Mouse (Mus musculus): ENCODE measurements around the gene Aldh2. TPM values are rescaled to one million over a fixed set of nuclear protein-coding genes. Genes with fewer than 3 reads are reported as not detected.
A peak's percentile ranks its signal among the peaks of the same experiment; 100 is the strongest.

Gene Aldh2
- total RNA-seq, 2 experiments from 2014 or later: 154 to 157 TPM

DNA sequence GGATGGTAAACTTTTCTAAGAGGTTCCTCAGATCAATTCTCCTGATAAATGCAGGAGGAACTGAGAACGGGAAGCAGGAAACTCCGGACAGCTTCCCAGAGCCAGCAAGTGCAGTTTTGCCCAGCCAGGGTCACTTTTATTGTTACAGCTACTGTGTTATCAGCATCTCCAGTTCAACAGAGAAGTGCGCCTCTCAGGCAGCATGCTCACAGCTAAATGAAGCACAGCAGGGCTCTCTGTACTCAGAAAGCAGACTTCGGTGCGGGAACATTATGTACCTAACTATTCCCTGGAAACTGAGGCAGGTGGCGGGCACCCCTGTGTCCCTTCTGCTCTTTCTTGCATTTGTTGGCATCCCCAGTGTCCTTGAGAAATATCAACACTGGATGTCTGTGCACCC is 2.6 kb upstream of the Aldh2 start:
- DNase-seq: no peak

- DNase-seq: no peak
Measured at GRCm38 (mm10) chr5:121595758-121596157, 2.1 kb upstream of the Aldh2 start.

GRCm38 (mm10) chr5:121594714-121595313 is 1.2 kb upstream of the Aldh2 start:
- no peak for DNase-seq

GRCm38 (mm10) chr5:121592816-121593407 is 712 bp downstream of the Aldh2 start:
- no peak for DNase-seq

GRCm38 (mm10) chr5:121592064-121592815 is 1.4 kb downstream of the Aldh2 start:
- no peak for DNase-seq

DNA sequence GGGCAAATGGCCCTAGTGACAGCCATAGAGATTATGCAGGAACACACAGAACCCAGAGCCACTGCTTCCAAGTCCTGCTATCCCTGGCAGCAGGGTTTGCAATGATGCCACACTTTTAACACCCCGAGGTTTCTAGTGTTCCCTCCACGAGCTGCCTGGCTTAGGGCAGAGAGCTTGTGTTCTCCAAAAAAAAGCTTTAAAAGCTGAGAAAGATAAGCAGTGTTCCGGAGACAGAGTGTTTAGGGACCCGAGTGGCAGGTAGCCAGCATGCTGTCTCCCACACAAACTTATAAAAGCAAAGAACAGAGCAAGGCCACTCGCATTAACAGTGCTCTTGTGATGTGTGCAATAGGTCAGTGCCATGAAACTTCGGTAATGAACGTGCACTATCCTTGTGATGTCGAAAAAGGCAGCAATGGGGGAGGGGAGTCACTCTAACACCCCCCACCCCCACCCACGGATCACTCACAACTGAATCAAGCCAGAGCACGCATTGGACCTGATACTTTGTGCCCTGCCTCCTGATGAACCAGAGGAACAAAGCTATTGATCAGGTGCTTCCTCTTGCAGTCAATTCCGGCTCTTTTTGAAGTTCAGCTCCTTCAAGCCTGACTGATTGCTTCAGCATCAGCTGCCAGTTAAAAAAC is 2.1 kb downstream of the Aldh2 start:
- no peak for DNase-seq

DNA sequence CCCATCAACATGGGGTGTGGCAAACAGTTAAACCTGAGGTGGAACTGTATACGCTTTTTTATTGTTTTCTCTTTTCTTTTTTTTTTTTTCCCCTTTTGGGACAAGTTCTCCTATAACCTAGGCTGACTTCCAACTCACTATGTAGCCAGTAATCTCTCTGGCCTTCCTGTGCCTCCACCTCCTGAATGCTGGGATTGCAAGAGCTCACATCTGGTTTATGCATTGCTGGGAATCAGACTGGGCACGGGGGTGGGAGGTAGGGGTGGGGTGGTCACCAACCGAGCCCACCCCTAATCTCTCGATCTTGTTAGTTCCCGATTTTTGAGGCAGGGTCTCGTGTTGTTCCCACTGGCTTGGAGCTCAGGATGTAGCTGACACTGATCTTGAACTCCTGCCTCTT is 3.7 kb downstream of the Aldh2 start:
- no peak for DNase-seq

GRCm38 (mm10) chr5:121586400-121587039 is 7.1 kb downstream of the Aldh2 start:
- peak; percentile 72 for DNase-seq

- no peak for DNase-seq
Measured at GRCm38 (mm10) chr5:121585699-121586098, 7.9 kb downstream of the Aldh2 start.

GRCm38 (mm10) chr5:121585005-121585404 is 8.6 kb downstream of the Aldh2 start:
- DNase-seq: no peak

DNA sequence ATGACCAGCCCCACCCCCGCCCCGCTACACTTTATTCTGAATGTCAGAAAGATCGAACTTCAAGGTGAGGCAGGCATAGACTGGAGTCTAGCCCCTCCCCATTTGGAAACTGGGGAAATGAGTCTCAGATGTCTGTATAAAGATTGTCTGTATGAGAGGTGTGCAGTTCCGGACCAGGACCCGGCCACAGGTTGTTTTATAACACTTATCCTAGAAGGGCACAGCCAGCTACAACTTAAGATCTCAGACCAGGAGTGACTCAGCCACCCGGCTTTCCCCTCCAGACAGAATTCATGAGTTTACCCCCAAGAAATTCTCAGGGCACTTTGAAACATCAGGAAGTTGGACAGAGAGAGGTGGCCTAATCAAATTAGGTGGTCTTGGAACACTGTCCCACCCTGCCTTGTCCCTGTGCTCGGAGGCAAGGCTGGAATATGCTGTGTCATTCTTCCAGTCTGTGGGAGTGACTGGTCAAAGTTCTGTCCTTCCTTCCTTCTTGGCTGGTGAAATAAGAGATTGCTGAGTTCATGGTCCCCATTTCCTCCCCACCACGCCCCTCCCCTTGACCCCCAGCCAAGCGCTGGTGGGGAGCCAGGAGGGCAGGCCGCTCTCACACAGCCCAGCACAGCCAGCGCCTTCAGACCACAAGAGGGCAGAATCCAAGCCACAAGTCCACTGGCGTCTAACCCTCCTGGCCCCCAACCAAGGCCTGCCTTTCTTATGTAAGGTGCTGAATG is 9.7 kb downstream of the Aldh2 start:
- DNase-seq: peak; percentile 97

GRCm38 (mm10) chr5:121581945-121582344 is 11.7 kb downstream of the Aldh2 start:
- no peak for DNase-seq

GRCm38 (mm10) chr5:121576927-121577488 is 16.6 kb downstream of the Aldh2 start:
- peak; percentile 78 for DNase-seq

DNA sequence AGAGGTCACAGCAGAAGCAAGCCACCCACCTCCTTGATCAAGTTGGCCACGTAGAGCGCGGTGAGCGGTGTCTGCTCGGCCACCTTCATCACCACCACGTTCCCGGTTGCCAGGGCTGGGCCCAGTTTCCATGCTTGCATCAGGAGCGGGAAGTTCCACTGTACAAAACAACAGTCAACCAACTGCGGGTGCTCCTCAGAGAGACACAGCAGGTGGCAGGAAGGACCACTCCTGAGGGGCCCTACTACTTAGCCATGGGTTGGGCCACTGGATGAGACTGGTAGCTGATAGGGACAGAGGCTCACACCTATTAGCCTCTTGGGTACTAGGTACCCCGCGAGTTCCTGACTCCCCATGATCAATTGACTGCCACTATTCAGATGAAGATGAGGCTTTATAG is 17.8 kb downstream of the Aldh2 start:
- DNase-seq: no peak

DNA sequence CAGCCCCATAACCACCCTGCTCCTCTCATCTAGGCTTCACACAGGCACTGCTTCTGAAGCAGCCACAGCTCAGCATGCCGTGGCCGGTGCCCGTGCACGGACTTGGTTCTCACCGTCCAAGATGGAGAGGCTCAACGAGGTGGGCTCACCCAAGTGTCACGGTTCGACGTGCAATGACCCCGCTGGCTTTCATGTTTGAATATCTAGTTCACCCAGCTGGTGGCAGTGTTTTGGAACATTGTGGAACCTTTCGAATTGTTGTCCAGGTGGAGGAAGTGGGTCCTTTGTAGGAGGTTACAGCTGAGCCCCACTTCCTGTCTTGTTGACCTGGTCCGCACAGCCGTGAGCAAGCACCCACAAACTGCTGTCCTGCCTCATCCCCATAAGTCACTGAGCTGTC is 19.5 kb downstream of the Aldh2 start:
- no peak for DNase-seq

DNA sequence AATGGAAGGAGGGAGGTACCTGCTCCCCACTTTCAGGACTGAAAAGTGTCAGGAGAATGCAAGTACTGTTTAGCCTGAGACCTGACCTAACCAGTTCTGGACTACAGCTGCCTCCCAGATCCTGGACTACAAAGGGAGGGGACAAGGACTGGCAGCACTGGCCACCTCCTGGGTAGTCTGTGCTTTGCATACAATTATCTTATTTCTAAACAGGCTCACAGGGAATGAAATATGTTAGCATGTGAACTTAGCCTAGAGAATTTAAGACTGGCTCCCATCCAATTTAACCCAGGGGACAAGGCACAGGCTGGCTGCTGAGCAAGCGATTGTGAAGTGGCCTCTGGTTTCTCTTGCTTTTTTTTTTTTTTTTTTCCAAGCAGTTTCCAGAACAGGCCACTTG is 22.8 kb downstream of the Aldh2 start:
- DNase-seq: no peak

GRCm38 (mm10) chr5:121569881-121570420 is 23.7 kb downstream of the Aldh2 start:
- no peak for DNase-seq

GRCm38 (mm10) chr5:121566035-121566681 is 27.5 kb downstream of the Aldh2 start:
- DNase-seq: no peak

- peak; percentile 77 for DNase-seq
Measured at GRCm38 (mm10) chr5:121564468-121564895, 29.1 kb downstream of the Aldh2 start.

GRCm38 (mm10) chr5:121562436-121562835 is 31.2 kb downstream of the Aldh2 start:
- DNase-seq: no peak

GRCm38 (mm10) chr5:121549196-121549595 is 44.4 kb downstream of the Aldh2 start:
- peak; percentile 71 for DNase-seq
